Comparison of ENCODE assay signal across 10 mouse cellular contexts in genomic region chr2:130058149-130058548, GRCm38 (mm10). TPM values are rescaled to one million over a fixed set of nuclear protein-coding genes. Genes with fewer than 3 reads are reported as not detected.
DNase-seq lines count a peak whose midpoint lies in the region; ATAC-seq and TF ChIP-seq lines count a peak whose summit lies in the region.
"Had no signal": no experiment of that assay in that cellular context is flagged by ENCODE, and none has a peak within 500 bp of the region (broad histone marks: within the 10 kb centered on the region; RNA-seq: fewer than 3 reads in every experiment).

No protein-coding gene starts in this region.

- no peak overlapping the region for H3K4me3 ChIP-seq in forebrain, embryonic 14.5 days (ENCODE audit: low read depth, low read length)
- no peak overlapping the region for H3K4me3 ChIP-seq in forebrain, embryonic 15.5 days
- no peak overlapping the region for H3K4me3 ChIP-seq in liver, adult 2 months (ENCODE audit: insufficient read depth, low read depth, low read length)

- no peaks in the 10 kb centered on the region for H3K9me3 ChIP-seq in forebrain, embryonic 14.5 days (replicated peaks; ENCODE audit: control insufficient read depth, low read length)
- no peaks in the 10 kb centered on the region for H3K9me3 ChIP-seq in forebrain, embryonic 15.5 days

- no peak overlapping the region for H3K4me2 ChIP-seq in forebrain, embryonic 14.5 days (ENCODE audit: low read length)
- H3K4me2 ChIP-seq in forebrain, embryonic 15.5 days (replicated peaks), result no peak overlapping the region

- H3K4me1 ChIP-seq in forebrain, embryonic 14.5 days (ENCODE audit: control insufficient read depth, insufficient read depth, low read length), result no peaks in the 10 kb centered on the region
- H3K4me1 ChIP-seq in forebrain, embryonic 15.5 days, result no peaks in the 10 kb centered on the region
- H3K4me1 ChIP-seq in liver, adult 2 months (ENCODE audit: control insufficient read depth, insufficient read depth, low read length), result no peaks in the 10 kb centered on the region

- no peak for TF ChIP-seq POLR2A in liver, adult 2 months (IDR thresholded peaks at IDR 0.05; ENCODE audit: extremely low read depth, insufficient read depth, low read length)

- peak; percentile 73 for DNase-seq in forebrain, embryonic 14.5 days (ENCODE audit: low spot score)
- peak; percentile 43 for DNase-seq in liver, adult 2 months (ENCODE audit: extremely low read depth, low read depth, low spot score)
- DNase-seq in liver, result no peak
- DNase-seq in brain, embryonic 18.5 days (ENCODE audit: low read depth, low spot score), result peak; percentile 40
- peak; percentile 3 for DNase-seq in naive thymus-derived CD4-positive, alpha-beta T cell, adult 2 months (ENCODE audit: low read depth)
- no peak for DNase-seq in right cerebral cortex, adult 2 months (ENCODE audit: low spot score in 2 of 2)
- DNase-seq in heart, adult 11 months, result no peak

- H3K9ac ChIP-seq in forebrain, embryonic 14.5 days (ENCODE audit: low read length), result no peak overlapping the region
- no peak overlapping the region for H3K9ac ChIP-seq in forebrain, embryonic 15.5 days (replicated peaks)
- H3K9ac ChIP-seq in liver, adult 2 months (ENCODE audit: low read depth, low read length), result no peak overlapping the region

- H3K27me3 ChIP-seq in forebrain, embryonic 14.5 days (replicated peaks; ENCODE audit: control insufficient read depth, insufficient read depth, low read length), result no peaks in the 10 kb centered on the region
- H3K27me3 ChIP-seq in forebrain, embryonic 15.5 days, result no peaks in the 10 kb centered on the region
- no peaks in the 10 kb centered on the region for H3K27me3 ChIP-seq in liver, adult 2 months (ENCODE audit: control insufficient read depth, insufficient read depth, low read length)

- H3K27ac ChIP-seq in forebrain, embryonic 14.5 days (ENCODE audit: low read depth, low read length), result no peak overlapping the region
- no peak overlapping the region for H3K27ac ChIP-seq in forebrain, embryonic 15.5 days (replicated peaks)
- H3K27ac ChIP-seq in liver, adult 2 months (replicated peaks; ENCODE audit: insufficient read depth, low read depth, low read length), result no peak overlapping the region

- peak; percentile 49 for TF ChIP-seq CTCF in liver, adult 2 months (IDR thresholded peaks at IDR 0.05; ENCODE audit: low read depth, low read length)

- no peaks in the 10 kb centered on the region for H3K36me3 ChIP-seq in forebrain, embryonic 14.5 days (ENCODE audit: control insufficient read depth, insufficient read depth, low read length)
- no peaks in the 10 kb centered on the region for H3K36me3 ChIP-seq in forebrain, embryonic 15.5 days
- no peaks in the 10 kb centered on the region for H3K36me3 ChIP-seq in liver, adult 2 months (ENCODE audit: control insufficient read depth, insufficient read depth, low read length)

- WGBS in forebrain, embryonic 14.5 days, result 57% methylated on average over 1 of the region's 1 CpGs
- 68% methylated on average over 1 of the region's 1 CpGs for WGBS in forebrain, embryonic 15.5 days
- WGBS in liver, adult 2 months, result 53% methylated on average over 1 of the region's 1 CpGs

- no peaks in the 10 kb centered on the region for H3K79me2 ChIP-seq in liver, adult 2 months (ENCODE audit: control insufficient read depth, insufficient read depth, low read length)

- ATAC-seq in forebrain, embryonic 14.5 days, result 0 out of 2 replicates have a peak, but pooled peaks have one; percentile 42
- ATAC-seq in forebrain, embryonic 15.5 days (replicated peaks), result no peak; the same call in 1 of the 2 replicates

RNA-seq across cellular contexts. Expression of gene Tgm3, which starts 46.0 kb away (rescaled TPM):
- not detected in 2 replicates for polyA plus RNA-seq in forebrain, embryonic 14.5 days (2014; fragmentation: Nextera tagmentation; extraction: Ambion mirVana)
- polyA plus RNA-seq in forebrain, embryonic 15.5 days (2015; fragmentation: Nextera tagmentation; extraction: Ambion mirVana), result not detected in 2 replicates
- not detected in 2 replicates for total RNA-seq in liver, adult 2 months (2014; rRNA removed)
- polyA plus RNA-seq in liver, adult 2 months (2012; rRNA removed), result 0.05 and 0.17 TPM in 2 replicates
- polyA plus RNA-seq: forebrain, embryonic 11.5 days had no signal

RNA-seq across cellular contexts. Expression of gene Tgm6, which starts 54.1 kb away (rescaled TPM):
- 0.17 and 0.21 TPM in 2 replicates for polyA plus RNA-seq in forebrain, embryonic 14.5 days (2014; fragmentation: Nextera tagmentation; extraction: Ambion mirVana)
- 0.09 and 0.26 TPM in 2 replicates for polyA plus RNA-seq in forebrain, embryonic 15.5 days (2015; fragmentation: Nextera tagmentation; extraction: Ambion mirVana)
- not detected in 2 replicates for total RNA-seq in liver, adult 2 months (2014; rRNA removed)
- not detected in 2 replicates for polyA plus RNA-seq in liver, adult 2 months (2012; rRNA removed)
- polyA plus RNA-seq: forebrain, embryonic 11.5 days; stomach, embryonic 16.5 days had no signal

Comparison
In these comparisons a context has a peak if more than half of its experiments do, and no peak if none do; other contexts are left out.
1. DNase-seq: peak in forebrain, embryonic 14.5 days (single experiment), liver, adult 2 months (single experiment), brain, embryonic 18.5 days (single experiment) and naive thymus-derived CD4-positive, alpha-beta T cell, adult 2 months (single experiment); none in liver (single experiment), right cerebral cortex, adult 2 months (0 of 2) and heart, adult 11 months (single experiment).